Mouse (Mus musculus) embryonic stem cell, embryonic (primary cell): ENCODE measurements around the gene Arid1b.

ENCODE experiments used
- CTCF ChIA-PET, 4 experiments: fragments of 300-600 bp in 2 of 4; fragments of 350-600 bp in 2 of 4; sonication (Branson Sonifier 250); formaldehyde crosslinking; loops; one replicate each; lab custom pipeline; 2022; ENCODE audit warnings: inconsistent platforms in 2 of 4; lab: Charles Lee
- POLR2A ChIA-PET, 4 experiments: fragments of 300-600 bp in 2 of 4; fragments of 350-600 bp in 2 of 4; sonication (Branson Sonifier 250); formaldehyde crosslinking; loops; one replicate each; lab custom pipeline; 2022; ENCODE audit warnings: antibody characterized with exemption in 4 of 4, inconsistent platforms in 1 of 4; lab: Charles Lee

Arid1b gene

DNA sequence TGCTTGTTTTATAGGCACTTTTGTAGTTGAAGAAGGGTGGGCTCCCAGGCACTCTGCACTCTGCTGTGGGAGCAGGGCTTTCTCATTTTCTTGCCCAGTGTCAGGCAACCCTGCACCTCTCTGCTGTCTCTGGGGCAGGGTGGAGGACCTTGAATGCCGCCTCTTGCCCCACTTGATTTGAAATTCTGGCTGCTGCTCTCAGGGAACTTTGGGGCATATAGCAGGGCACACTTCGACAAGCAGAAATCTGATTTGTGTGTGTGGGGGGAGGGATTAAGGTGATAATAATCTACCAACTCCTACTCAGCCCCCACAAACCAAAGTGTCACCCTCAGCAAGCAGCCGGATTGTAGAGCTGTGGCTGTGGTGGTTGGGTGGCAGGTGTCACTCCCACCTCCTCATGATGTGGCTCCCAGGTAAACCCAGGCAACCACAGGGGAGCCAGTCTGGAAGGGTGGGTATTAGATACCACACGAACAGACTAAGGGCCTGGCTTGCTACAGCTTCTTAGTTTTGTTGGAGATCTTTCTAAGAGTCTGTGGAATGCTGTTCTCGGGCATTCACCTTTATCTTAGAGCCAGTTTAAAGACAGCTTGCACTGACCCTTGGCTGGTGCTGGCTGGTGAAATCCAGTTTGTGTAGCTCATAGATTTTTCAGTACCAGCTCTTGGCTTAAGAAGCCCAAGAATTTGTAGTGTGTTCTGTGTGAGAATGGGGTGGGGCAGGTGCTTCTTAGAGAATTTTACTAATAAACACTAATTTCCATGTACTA, 131.1 kb downstream of the Arid1b start:
- ChIA-PET POLR2A (interaction anchor here in 2 of 4 experiments (0.8 to 1.5 kb wide), 11 partner anchors 8 to 366 kb away, joined by 3 to 7 read pairs (median 4); no protein-coding TSS in a partner anchor), CTCF (interaction anchor here in 2 of 4 experiments (0.5 to 0.6 kb wide), 2 partner anchors 31 to 167 kb away, joined by 3 to 14 read pairs; no protein-coding TSS in a partner anchor)

DNA sequence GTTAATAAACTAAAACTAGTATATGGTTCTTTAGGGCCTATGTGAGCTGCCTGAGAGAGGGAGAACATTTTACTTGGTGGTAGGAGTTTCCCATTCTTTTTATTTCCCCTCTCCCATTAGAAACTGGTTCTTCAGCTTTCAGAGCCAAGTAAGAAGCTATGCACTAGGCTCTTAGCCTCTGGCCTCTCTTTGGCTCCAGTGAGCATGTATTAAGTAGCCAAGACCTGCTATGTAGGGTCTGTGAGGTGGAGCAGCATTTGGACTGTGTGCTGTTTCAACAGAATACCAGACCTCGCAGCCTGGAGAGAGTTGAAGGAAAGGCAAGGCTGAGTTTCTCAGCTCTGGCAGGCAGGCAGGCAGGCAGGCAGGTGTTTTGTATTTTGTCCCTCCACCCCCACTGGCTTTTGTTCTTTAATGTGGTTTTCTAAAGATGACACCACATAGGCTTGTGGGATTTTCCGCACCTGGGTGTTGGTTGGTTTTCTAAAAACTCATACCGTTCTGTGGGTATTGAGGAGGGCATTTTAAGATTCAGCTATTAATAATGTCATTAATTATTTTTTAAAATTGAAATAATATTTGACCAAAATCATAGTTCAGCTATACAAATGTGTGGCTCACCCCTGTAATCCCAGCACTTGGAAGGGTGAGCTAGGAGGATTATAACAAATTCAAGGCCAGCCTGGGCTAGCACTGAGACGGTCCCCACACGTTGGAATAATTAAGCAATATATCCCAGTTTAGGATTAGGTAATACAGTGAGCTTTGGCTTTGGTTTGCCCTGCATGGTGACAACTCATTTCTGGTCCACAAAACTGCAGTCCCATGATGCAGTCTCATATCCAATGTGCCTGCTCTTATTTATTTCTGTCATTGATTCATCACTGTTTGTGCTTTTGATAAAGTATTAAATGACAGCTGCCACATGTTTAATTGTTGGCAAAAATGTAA, 132.0 kb downstream of the Arid1b start:
- ChIA-PET CTCF (interaction anchor here in 1 of 4 experiments (1.1 kb wide), 1 partner anchor 20 kb away, joined by 3 read pairs; no protein-coding TSS in a partner anchor), POLR2A (interaction anchor here in 2 of 4 experiments (0.8 to 1.8 kb wide), 14 partner anchors 8 to 365 kb away, joined by 3 to 8 read pairs (median 4); no protein-coding TSS in a partner anchor)

DNA sequence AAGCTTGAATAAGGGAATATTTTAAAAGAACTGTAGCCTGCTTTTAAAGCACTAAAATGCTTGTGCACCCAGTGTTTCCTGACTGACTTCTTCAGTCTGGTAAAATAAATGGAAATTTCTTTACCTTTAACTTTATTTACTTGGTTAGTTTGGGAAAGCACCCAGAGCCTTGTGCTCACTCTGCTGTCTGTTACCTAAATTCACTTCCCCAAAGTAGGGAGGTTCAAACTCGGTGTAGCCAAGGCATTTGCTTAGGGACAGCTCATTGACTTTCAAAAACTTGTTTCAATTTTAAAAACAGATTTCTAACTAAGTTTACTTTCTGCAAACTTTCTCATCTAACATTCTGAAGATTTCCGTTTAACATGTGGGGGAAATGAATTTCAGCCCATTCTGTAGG, 135.5 kb downstream of the Arid1b start:
- ChIA-PET CTCF (no interaction called here), POLR2A (no interaction called here)

DNA sequence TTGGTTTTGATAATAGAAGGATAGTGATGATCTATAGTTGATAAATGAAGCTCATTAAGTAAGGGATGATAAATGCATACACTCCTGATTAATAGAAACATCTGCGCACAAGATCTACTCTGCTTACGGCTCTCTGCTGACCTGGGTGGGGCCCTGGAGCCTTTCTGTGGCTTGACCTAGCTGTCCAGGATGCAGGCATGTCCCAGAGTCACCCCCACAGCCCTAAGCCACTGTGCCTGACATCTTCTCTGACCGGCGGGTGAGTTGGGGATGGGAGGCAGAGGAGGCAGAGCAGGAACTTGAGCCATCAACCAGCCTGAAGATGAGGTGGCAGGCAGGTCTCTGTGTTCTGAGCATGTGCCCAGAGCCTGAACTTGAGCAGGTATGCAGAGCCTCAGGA, 136.0 kb downstream of the Arid1b start:
- CTCF ChIA-PET: no interaction called here
- POLR2A ChIA-PET: no interaction called here

DNA sequence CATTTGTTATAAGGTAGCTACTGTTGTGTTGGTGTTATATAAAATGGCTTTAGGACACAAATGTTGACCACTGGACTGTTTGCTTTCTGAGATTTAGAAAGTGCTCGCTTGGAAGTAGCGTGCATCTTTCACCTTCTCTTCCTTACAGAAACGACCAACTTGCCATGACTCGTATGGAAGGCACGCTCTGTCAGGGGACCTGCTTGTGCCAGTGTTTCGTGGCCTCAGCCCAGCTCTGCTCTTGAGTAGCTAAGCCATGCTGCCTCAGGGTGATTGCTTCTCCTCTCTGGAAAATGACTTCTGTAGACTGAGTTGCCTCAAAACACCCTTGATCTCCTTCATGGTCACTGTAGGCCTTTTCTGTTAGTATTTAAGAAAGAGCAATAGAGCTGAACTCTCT, 137.6 kb downstream of the Arid1b start:
- ChIA-PET CTCF (interaction anchor here in 1 of 4 experiments (0.6 kb wide), 1 partner anchor 195 kb away, joined by 5 read pairs; no protein-coding TSS in a partner anchor), POLR2A (interaction anchor here (0.5 to 3.7 kb wide), 6 partner anchors 8 to 309 kb away, joined by 3 to 11 read pairs (median 4); partner anchors contain the start of gene Tmem242 (in 1 of the 4))

DNA sequence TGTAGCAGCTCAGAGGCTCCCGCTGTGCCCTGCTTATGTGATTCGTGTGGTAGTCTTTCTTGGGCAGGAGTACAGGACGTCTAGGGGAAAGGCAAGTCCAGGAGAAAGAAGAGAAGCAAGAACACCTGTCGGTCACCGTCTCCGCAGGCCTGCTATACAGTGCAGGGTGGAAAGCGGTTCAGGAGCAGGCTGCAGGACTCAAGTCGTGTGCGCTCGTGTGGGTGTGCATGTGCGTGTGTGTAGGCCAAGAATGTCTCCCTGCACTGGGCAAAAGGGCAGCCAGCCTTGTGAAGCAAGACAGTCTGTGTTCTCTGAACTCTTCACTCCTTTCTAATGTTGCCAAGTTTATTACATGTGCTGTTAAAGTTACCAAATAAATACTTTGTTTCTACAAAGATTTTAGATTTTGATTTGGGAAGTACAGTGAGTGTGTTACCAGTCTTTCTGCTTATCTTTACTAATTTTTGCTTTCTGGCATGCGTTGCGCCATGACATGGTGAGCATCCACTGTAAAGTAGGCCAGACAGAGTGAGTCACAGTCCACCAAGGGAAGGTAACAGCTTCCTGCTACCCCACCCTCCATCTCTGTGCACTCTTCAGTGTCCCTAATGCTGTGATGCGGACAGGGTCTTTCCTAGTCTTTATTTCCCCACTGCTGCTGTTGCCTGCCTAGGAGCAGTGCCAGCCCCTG, 138.3 kb downstream of the Arid1b start:
- ChIA-PET POLR2A (interaction anchor here (0.5 to 3.7 kb wide), 6 partner anchors 42 to 308 kb away, joined by 3 to 11 read pairs (median 3); partner anchors contain the start of gene Tmem242 (in 1 of the 4)), CTCF (no interaction called here)

DNA sequence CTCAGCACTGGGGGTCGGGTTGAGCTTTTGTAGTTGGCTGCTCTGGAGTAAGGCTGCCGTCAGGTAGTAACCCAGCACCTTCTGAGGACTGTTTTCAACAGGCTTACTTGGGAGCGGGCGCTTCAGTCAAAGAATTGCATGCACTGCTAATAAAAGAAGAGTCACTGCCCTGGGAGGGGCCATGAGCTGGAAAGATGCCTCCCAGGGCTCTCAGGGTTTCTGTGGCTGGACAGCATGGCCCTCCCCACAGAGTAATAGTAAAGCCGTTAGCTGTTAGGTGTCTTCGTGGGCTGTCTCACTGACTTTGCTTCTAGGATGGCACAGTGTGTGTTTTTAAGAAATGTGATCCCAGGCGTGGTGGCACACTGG, 138.8 kb downstream of the Arid1b start:
- POLR2A ChIA-PET: interaction anchor here in 3 of 4 experiments (1.0 to 3.7 kb wide), 4 partner anchors 42 to 71 kb away, joined by 3 to 11 read pairs (median 3); no protein-coding TSS in a partner anchor
- CTCF ChIA-PET: no interaction called here

DNA sequence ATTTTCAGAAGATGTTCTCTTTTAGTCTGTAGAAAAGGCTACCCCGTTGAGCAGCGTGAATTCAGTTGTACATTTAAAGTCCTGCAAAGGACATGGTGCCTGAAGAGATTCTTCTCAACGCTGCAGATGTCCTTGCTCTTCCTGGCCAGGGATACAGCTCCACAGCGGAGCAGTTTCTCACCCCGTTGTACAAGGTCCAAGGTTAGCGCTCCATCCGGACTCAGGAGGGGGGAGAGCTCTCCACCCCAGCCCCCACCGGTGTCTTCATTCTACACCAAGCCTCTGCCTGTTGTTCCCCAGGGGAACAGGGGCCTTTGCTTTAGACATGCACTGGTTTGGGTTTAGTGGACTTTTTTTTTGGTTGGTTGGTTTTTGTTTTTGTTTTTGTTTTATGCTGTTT, 139.7 kb downstream of the Arid1b start:
- ChIA-PET CTCF (interaction anchor here in 3 of 4 experiments (0.6 to 0.7 kb wide), 3 partner anchors 57 to 223 kb away, joined by 3 to 6 read pairs (median 3); no protein-coding TSS in a partner anchor), POLR2A (interaction anchor here in 3 of 4 experiments (0.6 to 3.7 kb wide), 8 partner anchors 8 to 76 kb away, joined by 3 to 11 read pairs (median 3); no protein-coding TSS in a partner anchor)

DNA sequence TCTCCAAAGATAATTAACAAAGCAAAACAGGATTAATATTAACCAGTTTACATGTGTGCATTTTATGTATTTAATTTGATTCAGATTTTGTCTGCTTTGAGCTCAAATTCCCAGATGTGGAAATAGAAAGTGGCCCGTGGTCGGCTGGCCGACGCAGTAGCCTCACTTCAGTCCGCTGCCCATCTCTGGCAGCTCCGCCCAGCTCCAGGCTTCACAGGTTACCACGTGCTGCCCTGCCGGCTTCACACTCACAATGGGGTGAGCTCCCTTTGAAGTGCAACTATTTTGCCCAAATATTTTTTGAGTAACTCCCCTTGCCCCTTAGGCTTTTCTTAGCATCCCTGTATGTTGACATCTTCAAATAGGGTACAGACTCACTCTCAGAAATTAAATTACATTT, 140.1 kb downstream of the Arid1b start:
- POLR2A ChIA-PET: interaction anchor here in 3 of 4 experiments (0.6 to 3.7 kb wide), 8 partner anchors 8 to 76 kb away, joined by 3 to 11 read pairs (median 3); no protein-coding TSS in a partner anchor
- CTCF ChIA-PET: interaction anchor here in 3 of 4 experiments (0.6 to 0.7 kb wide), 3 partner anchors 57 to 223 kb away, joined by 3 to 6 read pairs (median 3); no protein-coding TSS in a partner anchor

DNA sequence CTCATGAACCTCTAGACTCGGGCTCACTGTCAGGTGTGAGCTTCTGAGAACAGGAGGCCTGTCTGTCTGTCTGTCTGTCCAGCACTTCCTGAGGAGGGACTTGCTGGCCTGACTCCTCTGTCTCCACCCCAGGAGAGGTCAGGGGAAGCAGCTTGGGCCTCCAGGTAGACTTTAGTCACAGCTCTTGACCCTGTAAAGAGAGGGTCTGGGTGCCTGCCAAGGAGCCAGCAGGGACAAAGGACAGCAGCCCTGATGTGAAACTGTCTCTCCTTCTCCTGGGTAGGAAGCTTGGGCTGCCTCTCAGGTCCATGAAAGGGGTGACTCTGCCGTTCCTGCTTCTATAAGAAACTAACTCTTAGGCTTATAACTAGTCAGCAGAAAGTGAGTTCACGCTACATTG, 143.8 kb downstream of the Arid1b start:
- ChIA-PET CTCF (interaction anchor here in 1 of 4 experiments (0.7 kb wide), 1 partner anchor 111 kb away, joined by 9 read pairs; no protein-coding TSS in a partner anchor), POLR2A (interaction anchor here in 3 of 4 experiments (0.6 to 2.5 kb wide), 10 partner anchors 11 to 203 kb away, joined by 3 to 13 read pairs (median 3); no protein-coding TSS in a partner anchor)

DNA sequence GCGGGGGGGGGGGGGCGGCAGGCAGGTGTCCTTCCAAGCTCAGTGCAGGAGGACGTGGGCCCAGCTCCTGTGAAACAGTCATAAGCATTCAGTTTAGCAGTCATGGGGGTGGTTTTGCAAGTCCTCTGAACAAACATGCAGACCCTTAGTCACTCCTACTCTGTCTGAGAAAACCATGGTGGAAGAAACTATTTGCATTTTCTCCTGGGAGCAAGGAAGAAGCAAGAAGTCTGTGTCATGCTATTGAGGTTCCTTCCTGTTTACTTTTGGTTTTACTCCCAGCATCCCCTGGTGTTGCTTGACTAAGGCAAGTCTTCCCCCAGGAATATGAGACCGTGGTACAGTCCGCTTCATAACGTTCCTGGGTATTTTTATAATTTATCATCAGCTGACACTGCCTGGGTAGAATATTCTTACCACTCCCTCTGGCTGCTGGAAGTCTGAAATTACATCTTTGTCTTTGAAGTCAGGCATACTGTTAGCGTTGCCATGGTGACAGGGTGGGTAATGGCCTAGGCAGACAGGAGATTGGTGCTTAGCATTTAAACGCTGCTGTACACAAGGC, 144.6 kb downstream of the Arid1b start:
- CTCF ChIA-PET: interaction anchor here in 3 of 4 experiments (0.6 to 0.7 kb wide), 3 partner anchors 58 to 112 kb away, joined by 3 to 9 read pairs (median 4); no protein-coding TSS in a partner anchor
- POLR2A ChIA-PET: interaction anchor here (0.6 to 2.5 kb wide), 17 partner anchors 7 to 202 kb away, joined by 3 to 13 read pairs (median 4); no protein-coding TSS in a partner anchor

DNA sequence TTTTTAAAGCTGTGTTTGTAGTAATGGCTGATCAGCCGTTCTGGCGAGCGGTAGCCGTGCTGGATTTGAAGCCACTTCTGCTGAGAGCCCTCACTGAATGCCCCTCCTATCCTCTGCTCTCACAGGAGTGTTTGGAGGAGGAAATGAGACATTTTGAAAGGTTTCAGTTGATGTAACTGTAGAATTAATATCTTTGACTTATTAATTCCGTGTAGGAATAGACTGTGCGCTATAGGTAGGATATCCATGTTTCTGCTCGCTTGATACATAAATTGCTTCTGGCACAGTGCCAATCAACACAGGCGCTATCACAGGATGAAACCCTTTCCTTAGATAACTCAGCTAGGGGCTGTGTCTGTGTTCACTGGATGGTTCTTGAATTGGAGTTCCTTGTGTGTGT, 145.4 kb downstream of the Arid1b start:
- CTCF ChIA-PET: interaction anchor here in 2 of 4 experiments (0.6 to 0.7 kb wide), 2 partner anchors 57 to 77 kb away, joined by 3 to 4 read pairs; no protein-coding TSS in a partner anchor
- POLR2A ChIA-PET: interaction anchor here in 3 of 4 experiments (0.7 to 2.5 kb wide), 11 partner anchors 8 to 79 kb away, joined by 3 to 13 read pairs (median 4); no protein-coding TSS in a partner anchor

DNA sequence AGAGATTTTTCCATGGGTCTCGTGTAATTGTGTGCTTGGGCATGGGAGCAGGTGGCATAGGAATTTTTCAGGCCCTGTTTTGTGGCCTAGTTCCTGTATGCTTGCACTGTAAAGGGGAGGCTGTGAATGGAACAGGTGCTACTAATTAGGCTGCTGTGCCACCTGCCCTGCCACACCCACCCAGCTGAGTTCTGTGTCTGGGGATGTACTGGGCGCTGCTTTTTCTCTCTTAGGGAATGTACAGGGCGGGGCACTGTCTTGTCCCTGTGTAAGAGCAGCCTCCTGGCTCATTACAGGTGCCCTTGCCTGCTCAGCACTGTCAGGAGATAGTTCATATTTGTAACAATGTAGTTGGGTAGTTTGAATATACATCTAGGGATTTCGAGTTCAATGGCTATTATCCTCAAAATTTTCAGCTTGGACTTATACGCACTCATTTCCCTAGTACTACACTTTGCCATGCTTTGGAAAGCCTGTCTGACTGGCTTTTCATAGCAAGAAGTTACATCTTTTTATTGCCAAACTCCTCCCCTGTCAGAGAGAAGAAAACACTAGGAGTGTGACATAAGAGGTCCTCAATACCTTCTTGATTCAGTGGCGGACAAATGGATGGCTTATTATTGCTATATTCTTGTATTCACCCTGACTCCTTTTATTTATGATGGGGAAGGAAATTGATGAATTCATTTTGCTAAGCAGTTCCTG, 149.8 kb downstream of the Arid1b start:
- CTCF ChIA-PET: no interaction called here
- POLR2A ChIA-PET: interaction anchor here in 2 of 4 experiments (0.9 to 1.3 kb wide), 3 partner anchors 8 to 46 kb away, joined by 3 read pairs; no protein-coding TSS in a partner anchor

DNA sequence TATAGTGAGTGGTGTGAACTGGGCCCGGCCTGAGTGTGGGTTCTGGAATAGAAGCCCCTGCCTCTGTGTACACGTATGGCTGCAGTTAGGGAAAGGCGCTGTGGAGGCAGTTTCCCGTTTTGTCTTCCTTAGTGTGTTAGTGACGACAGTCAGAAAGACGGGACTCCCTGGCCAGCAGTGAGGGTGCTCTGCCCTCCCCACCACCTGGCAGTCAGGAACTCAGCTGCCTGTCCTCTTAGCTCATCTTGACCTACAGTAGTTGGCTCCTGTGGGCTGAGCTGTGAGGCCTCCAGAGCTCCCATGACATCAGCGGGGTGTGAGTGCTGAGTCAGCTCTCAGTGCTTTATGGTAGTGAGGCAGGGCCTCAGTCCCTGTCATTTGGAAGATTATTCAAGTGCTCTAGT, 156.5 kb downstream of the Arid1b start:
- CTCF ChIA-PET: no interaction called here

DNA sequence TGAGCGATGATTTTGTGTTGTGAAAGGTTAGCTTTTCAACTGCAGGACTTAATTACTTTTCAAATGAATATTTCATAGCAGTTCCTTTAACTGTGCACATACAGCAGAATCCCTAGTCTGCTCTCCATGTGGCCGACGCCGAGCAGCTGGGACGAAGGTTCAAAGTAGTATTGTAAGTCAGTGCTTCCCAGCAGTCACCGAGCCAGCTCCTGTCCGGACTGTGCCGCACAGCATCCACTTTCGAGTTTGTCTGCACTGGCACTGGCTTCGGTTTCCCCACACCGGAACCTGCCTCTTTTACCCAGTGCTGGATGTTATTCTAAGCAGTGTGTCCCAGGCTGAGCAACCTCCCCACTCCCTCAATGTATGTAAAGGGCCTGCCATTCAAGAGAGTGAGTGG, 157.7 kb downstream of the Arid1b start:
- POLR2A ChIA-PET: interaction anchor here (0.7 to 2.4 kb wide), 11 partner anchors 8 to 58 kb away, joined by 3 to 9 read pairs (median 4); no protein-coding TSS in a partner anchor
- CTCF ChIA-PET: interaction anchor here in 1 of 4 experiments (0.8 kb wide), 1 partner anchor 10 kb away, joined by 3 read pairs; no protein-coding TSS in a partner anchor

More for the DNA sequence above, 156.5 kb downstream of the Arid1b start:
- POLR2A ChIA-PET: interaction anchor here in 2 of 4 experiments (0.9 to 2.4 kb wide), 6 partner anchors 11 to 55 kb away, joined by 3 to 9 read pairs (median 5); no protein-coding TSS in a partner anchor

DNA sequence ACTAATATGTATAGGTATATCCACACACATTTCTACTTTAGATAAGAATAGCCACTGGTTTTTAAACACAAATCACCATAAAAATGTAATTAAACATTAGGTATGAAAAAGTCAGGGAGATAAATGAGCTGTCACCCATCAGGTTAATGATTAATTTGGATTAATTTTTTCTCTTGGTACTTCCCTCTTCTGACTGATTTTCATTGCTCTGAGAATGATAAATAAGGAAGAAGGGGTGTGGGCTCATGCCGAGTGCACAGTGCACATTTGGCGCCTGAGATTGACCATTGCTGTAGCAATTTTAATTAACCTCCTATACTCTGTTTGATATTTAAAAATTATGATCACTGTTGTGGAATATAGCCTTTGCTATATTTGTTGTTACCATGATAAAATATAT, 159.3 kb downstream of the Arid1b start:
- ChIA-PET CTCF (interaction anchor here in 1 of 4 experiments (0.6 kb wide), 1 partner anchor 1260 kb away, joined by 23 read pairs; no protein-coding TSS in a partner anchor), POLR2A (interaction anchor here in 1 of 4 experiments (3.1 kb wide), 1 partner anchor 15 kb away, joined by 13 read pairs; no protein-coding TSS in a partner anchor)
